Mouse (Mus musculus): Measurements from ENCODE around the gene Neurod1.
A peak's percentile ranks its signal among the peaks of the same experiment; 100 is the strongest.

Gene Neurod1

GRCm38 (mm10) chr2:79456575-79457349, at the start of gene Neurod1, which contains the start of gene Cerkl:
Gene Neurod1 (minus strand): TSS chr2:79456751.
Gene Cerkl (minus strand): TSS chr2:79456785.
- peak; percentile 70 for DNase-seq

- DNase-seq: peak; percentile 82
Measured at GRCm38 (mm10) chr2:79498990-79499755, 42.6 kb upstream of the Neurod1 start.

GRCm38 (mm10) chr2:79485127-79485526, 28.6 kb upstream of the Neurod1 start:
- no peak for DNase-seq

GRCm38 (mm10) chr2:79482511-79482910, 26.0 kb upstream of the Neurod1 start:
- DNase-seq: no peak

- no peak for DNase-seq
Measured at GRCm38 (mm10) chr2:79462411-79462810, 5.9 kb upstream of the Neurod1 start.

GRCm38 (mm10) chr2:79461861-79462260, 5.3 kb upstream of the Neurod1 start:
- no peak for DNase-seq

- DNase-seq: no peak
Measured at GRCm38 (mm10) chr2:79460586-79460985, 4.0 kb upstream of the Neurod1 start.

GRCm38 (mm10) chr2:79460107-79460506, 3.6 kb upstream of the Neurod1 start:
- DNase-seq: peak; percentile 6

- DNase-seq: peak; percentile 12
Measured at GRCm38 (mm10) chr2:79459061-79460045, 2.8 kb upstream of the Neurod1 start.

- DNase-seq: no peak
Measured at GRCm38 (mm10) chr2:79457932-79458331, 1.4 kb upstream of the Neurod1 start.

GRCm38 (mm10) chr2:79457434-79457833, 883 bp upstream of the Neurod1 start:
- no peak for DNase-seq

GRCm38 (mm10) chr2:79455646-79456045, 905 bp downstream of the Neurod1 start:
- peak; percentile 12 for DNase-seq

GRCm38 (mm10) chr2:79454786-79455446, 1.6 kb downstream of the Neurod1 start:
- DNase-seq: peak; percentile 15

GRCm38 (mm10) chr2:79453901-79454781, 2.4 kb downstream of the Neurod1 start:
- DNase-seq: peak; percentile 72

GRCm38 (mm10) chr2:79451438-79451837, 5.1 kb downstream of the Neurod1 start:
- no peak for DNase-seq

GRCm38 (mm10) chr2:79450684-79451394, 5.7 kb downstream of the Neurod1 start:
- no peak for DNase-seq

- no peak for DNase-seq
Measured at GRCm38 (mm10) chr2:79449371-79449770, 7.2 kb downstream of the Neurod1 start.

- DNase-seq: no peak
Measured at GRCm38 (mm10) chr2:79447198-79447597, 9.4 kb downstream of the Neurod1 start.

- no peak for DNase-seq
Measured at GRCm38 (mm10) chr2:79443861-79444620, 12.5 kb downstream of the Neurod1 start.

GRCm38 (mm10) chr2:79443401-79443800, 13.2 kb downstream of the Neurod1 start:
- no peak for DNase-seq
